Mouse (Mus musculus): ENCODE data around the gene Adamts14.

DNA sequence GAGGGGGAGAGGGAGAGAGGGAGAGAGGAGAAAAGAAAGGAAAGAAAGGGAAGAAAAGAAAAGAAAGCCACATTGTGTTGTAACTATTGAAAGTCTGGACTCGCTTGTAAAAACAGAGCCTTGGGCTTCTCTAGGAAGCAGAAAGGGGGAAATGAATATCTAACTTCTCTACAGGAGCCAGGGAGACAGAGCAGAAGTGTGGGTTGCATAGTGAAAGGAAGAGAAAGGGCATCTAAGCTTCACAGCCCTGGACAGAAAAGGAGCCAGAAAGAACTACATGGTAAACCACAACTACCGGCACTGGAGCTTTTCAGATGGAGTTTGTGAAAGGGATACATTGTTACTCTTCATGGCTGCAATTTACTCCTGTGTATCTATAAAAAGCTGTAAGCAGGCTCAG, 17.2 kb upstream of the Adamts14 start:
- TF ChIP-seq POLR2A (IDR thresholded peaks at IDR 0.05; ENCODE audit: borderline replicate concordance, insufficient read depth, low read length) (no peak), CTCF (IDR thresholded peaks at IDR 0.05; ENCODE audit: borderline replicate concordance, insufficient read depth, low read depth, low read length) (no peak)

Data from cerebellum, adult 2 months (tissue).